Mouse (Mus musculus): Measurements from ENCODE around the gene Rpgrip1l.
A peak's percentile ranks its signal among the peaks of the same experiment; 100 is the strongest.

Rpgrip1l gene

GRCm38 (mm10) chr8:91264564-91264963 is 48.5 kb downstream of the Rpgrip1l start:
- DNase-seq: no peak

DNA sequence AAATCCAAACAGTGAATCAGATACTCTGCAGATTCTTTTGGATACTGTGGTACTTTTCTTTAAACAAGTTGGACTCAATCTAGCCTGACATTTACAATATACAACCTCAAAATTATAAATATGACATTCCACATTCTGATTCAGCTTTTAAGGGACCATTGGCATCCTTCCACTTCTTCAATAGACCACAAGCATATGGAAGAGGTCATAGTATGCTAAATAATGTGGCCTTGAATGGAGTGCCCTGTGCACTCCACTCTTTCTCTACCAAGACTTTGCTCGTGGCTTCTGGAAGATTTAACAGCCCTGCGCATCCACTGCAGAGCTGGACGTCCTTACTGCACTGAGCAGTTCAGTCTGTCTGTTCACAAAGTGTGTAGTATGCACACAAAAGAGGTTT is 49.1 kb downstream of the Rpgrip1l start:
- no peak for DNase-seq

GRCm38 (mm10) chr8:91261598-91261997 is 51.5 kb downstream of the Rpgrip1l start:
- DNase-seq: peak in 1 of 2 experiments; percentile 29

DNA sequence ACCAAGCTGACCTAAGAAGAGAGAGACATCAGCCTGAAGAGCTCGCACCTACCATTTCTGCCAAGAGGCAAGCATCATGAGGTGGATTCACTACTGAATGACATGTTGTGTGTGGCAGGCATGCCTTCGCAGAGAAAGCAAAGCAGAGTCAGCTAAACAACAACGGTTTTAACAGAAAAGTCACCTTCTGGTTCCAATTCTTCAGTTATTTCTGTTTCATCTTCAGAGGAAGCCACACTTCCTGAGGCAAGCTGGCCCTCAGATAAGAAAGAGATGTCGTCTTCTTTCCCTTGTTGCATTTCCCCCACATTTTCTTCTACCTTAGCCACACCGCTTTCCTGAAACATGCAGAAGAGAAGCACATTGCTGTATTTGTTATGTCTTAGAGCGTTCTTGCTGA is 62.1 kb downstream of the Rpgrip1l start:
- peak in 1 of 2 experiments; percentile 31 for DNase-seq

DNA sequence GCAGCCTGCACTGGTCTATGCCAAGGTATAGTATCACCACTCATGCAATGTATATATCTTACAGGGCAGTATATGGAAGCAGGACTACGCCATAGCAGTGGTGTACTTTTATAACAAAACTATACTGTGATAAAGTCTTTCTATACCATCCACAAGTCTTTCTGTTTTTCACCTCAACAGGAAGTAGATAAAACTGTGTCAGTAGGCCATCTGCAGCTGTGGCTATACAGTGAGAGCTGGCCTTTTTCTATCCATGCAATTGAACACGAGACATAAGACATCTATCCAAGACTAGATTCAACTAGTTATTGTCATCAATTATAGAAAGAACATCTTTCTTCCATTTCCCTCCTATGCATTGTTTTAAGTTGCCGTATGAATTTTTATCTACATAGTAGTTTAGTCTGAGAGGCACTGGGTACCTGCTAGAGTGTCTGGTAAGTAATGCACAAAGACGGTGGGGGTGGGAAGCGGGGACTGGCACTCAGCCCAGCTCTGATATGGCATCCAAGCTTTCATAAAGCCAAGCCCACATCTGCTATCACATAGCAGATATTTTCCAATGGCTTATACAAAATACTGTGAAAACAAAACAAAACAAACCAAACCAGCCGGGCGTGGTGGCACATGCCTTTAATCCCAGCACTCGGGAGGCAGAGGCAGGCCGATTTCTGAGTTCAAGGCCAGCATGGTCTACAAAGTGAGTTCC is 63.1 kb downstream of the Rpgrip1l start:
- peak; percentile 34 to 45 for DNase-seq

DNA sequence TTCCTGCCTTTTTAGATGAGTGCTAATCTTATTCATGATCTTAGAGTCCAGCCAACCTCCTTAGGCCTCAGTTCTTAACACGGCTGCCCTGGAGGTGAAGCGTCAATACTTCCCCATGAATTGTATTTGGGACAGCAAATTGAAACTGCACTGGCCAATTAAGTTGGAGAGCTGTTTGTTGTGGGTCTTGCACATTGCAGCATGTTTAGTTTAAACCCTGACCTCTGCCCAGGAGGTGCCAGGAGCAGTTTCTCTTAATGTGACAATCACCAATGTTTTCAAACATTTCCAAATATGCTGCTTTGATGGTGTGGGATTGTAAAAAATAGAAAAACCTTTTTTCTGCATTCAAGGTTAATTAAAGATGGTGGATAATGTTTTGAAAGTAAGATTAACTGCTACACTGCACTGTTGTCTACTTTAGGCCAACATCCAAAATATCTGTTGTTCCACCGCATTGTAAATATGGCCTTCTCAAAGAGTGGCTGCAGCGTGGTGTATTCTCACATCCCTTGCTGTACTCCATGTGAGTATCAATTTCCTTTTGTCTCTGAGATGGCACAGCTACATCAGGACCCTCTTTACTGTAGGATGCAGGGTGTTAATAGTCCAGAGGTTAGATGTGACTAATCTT is 67.1 kb downstream of the Rpgrip1l start:
- no peak for DNase-seq

GRCm38 (mm10) chr8:91242721-91243120 is 70.3 kb downstream of the Rpgrip1l start:
- no peak for DNase-seq

GRCm38 (mm10) chr8:91241873-91242519 is 71.1 kb downstream of the Rpgrip1l start:
- DNase-seq: no peak

DNA sequence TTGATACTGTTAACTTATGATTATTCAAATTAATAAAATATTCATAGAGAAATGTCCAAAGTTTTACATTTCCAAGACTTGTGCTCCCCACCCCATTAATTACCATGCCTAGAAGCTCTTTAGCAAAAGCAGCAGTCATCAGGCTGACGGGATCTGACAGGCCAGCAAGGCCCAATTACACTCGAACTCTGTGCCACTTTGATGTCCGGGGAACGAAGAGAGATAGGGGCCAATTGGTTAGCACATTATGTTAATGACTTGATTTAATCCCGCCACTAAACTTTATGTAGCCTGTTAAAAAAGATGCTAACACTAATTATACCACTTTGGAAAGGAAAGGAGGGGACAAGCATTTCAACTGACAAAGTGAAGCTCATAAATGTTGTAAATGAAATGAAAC is 71.7 kb downstream of the Rpgrip1l start:
- no peak for DNase-seq

DNA sequence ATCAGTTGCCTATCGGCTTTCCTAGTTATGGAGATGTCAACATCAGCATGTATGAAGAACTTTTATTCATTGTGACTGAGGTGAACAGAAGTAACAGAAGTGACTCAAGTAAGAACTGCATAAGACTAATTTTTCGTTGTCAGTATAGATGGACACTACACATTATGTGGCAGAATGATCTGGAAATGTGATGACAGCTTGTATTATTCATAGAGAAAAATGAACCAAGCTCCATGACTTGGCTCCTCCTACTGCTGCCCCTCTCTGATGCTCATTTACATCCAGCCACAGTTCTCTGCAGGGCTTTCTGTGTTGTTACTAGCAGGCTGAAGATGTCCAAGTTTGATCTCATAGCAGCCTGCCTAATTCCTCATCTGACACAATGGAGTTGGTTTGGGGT is 75.9 kb downstream of the Rpgrip1l start:
- DNase-seq: no peak

- DNase-seq: no peak
Observed at GRCm38 (mm10) chr8:91234097-91234496, 79.0 kb downstream of the Rpgrip1l start.

GRCm38 (mm10) chr8:91227421-91227841 is 85.6 kb downstream of the Rpgrip1l start:
- no peak for DNase-seq

GRCm38 (mm10) chr8:91224227-91224626 is 88.8 kb downstream of the Rpgrip1l start:
- DNase-seq: no peak

- no peak for DNase-seq
Observed at GRCm38 (mm10) chr8:91221841-91222240, 91.2 kb downstream of the Rpgrip1l start.

- no peak for DNase-seq
Observed at GRCm38 (mm10) chr8:91218271-91218670, 94.8 kb downstream of the Rpgrip1l start.

DNA sequence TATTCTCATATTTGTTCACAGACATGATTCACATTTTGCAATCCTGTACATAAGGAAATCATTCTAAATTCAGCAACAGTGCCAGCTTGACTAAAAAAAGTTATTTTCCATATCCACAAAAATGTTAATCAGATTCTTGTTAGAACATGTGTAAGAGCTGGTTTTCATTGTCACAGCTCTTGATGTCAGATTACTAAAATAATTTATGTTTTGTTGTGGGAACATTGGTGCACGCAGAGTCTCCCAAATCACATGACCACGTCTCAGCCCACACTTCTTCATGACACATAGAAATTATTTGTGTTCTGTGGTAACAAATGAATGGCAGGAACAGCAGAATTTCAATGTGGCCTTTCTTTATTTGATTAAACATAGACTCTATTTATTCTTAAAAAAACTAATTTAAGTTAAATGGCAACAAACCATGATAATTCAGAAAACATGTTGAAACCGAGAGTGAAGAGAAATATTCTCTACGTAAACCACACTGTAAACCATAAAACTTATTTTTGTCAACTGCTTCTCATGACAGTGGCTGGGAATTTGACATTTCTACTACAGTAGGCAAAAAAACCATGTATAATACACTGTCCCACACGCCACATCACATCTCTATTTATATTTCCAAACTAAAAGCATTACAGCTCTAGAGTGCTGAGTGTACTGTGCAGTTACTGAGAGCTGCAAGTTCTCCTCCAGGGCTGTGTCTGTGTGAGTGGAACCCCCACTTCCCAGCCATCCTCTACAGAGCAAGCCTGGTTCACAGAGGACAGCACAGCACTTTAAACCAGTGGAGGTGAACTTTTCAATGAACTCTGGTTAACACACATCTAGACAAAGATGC is 95.8 kb downstream of the Rpgrip1l start:
- DNase-seq: no peak

GRCm38 (mm10) chr8:91214287-91214686 is 98.8 kb downstream of the Rpgrip1l start:
- no peak for DNase-seq

- DNase-seq: no peak
Observed at GRCm38 (mm10) chr8:91212948-91213347, 100.1 kb downstream of the Rpgrip1l start.

GRCm38 (mm10) chr8:91209658-91210057 is 103.4 kb downstream of the Rpgrip1l start:
- DNase-seq: no peak

DNA sequence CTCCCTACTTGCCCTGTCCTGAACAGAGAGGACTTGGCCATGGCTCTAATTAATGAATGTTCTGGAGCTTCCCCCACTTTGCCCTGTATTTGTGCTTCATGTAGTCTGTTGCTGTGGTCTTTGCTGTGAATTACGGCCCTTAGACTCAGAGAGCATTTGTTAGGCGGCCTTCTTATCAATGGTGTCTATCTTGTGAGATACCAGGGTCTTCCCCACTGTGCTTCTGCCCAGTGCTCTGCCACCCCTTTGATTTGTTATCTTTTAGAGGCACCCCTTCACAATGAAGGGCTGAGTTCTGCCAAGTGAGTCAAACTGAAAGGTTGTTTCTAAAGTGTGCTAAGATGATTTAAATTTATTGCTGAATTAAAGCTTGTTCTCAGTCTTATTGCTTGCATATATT is 105.4 kb downstream of the Rpgrip1l start:
- DNase-seq: no peak

GRCm38 (mm10) chr8:91205897-91206296 is 107.2 kb downstream of the Rpgrip1l start:
- no peak for DNase-seq

DNA sequence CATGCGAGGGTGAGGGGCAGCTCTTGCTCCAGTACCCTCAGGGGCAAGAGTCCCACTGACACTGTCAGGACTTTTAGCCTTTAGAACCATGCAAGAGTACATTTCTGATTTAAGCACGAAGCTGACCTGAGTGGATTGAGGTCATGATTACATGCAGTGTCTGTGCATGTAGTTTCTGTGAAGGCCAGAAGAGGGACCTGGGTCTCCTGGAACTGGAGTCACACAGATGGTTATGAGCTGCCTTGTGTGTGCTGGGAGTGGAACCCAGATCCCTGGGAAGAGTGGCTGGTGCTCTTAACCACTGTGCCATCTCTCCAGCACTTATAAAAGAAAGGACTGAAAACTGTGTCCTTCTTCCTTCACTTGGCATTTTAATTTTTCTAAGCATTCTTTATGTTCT is 111.9 kb downstream of the Rpgrip1l start:
- no peak for DNase-seq

- no peak for DNase-seq
Observed at GRCm38 (mm10) chr8:91199876-91200275, 113.2 kb downstream of the Rpgrip1l start, which contains the start of gene Aktip. Gene Aktip, minus strand, starts transcription at chr8:91199976.
